Mouse (Mus musculus) monocyte, adult 2 months (primary cell): ENCODE data around the gene Ang.

ENCODE experiments used
- DNase-seq, 2 experiments: peaks; one replicate each; pipeline ENCODE4 v3.0.0; 2022; ENCODE audit warnings: low spot score in 2 of 2, low read depth in 1 of 2

Ang gene

DNA sequence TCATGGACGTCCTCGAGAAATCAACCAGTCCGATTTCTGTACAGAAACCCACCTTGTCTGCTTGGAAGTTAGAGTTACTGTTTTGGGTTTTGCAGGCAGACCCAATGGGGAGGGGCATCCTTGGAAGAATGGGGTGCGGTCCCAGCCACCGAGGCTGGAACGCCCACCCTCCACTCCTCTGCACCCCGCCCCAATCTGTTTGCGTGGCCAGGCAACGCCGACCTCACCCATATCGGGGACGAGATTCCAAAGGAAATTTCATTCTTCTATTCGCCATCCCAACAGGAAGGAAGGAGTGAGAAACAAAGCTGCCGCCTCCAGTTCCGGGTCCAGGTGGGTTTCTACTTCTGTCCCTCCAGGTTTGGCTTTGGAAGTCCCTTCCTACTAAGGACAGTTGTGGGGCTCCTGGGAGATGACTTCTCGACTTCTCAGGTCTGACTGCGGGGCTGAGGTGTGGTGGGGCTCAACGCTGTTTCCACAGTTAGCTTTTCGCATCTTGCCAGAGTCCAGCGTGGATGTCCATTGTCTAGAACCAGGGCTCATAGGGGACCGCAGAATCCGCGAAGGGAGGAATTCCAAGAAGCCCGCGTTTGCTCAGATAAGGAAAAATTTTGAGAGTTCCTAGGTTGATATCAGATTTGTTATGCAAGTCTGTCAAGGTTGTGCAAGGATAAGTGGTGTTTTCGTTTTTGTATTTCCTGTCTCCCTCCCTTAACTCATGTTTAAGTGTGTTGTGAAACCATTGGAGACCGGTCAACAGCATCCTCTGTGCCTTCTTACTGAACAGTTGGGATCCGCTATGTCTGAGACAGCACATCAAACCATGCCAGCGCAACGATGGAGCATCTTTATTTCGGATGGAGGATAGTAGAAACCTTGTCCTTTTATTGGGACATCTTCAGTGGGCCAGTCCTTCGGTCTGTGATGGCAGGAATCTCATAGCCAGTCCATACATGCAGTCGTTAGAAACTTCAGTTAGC lies at the start of gene Ang, which contains the start of gene Rnase4:
TSS of gene Ang (plus strand) at position 230 of the 980 bp plus-strand sequence.
TSS of gene Rnase4 (plus strand) at position 157 of the 980 bp plus-strand sequence.
- DNase-seq, result peak in 1 of 2 experiments; percentile 14

GRCm38 (mm10) chr14:51041769-51042168 lies 49.2 kb upstream of the Ang start, which contains the start of gene Rnase9:
TSS of gene Rnase9 (minus strand) at chr14:51041869.
- DNase-seq, result no peak

DNA sequence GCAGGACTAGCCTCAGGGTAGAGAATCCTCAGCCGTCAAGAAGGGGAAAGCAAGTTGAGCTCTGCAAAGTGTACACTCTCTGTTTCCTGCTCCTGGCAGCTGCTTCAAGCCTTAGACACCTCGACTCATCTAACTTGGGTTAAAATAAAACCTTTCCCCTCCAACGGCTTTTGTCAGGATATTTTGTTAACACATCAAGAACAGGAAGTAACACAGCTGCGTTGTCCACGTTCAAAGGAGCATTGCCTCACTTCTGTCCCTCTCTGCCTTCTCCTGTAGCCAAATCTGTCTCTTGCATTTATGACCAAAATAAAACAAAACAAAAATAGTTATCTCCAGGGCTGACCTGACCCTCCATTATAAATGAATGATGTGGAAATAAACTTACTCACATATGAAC lies 43.1 kb upstream of the Ang start:
- DNase-seq, result no peak

GRCm38 (mm10) chr14:51050063-51050462 lies 40.9 kb upstream of the Ang start, which contains the start of gene Rnase11:
TSS of gene Rnase11 (minus strand) at chr14:51050163.
- no peak for DNase-seq

DNA sequence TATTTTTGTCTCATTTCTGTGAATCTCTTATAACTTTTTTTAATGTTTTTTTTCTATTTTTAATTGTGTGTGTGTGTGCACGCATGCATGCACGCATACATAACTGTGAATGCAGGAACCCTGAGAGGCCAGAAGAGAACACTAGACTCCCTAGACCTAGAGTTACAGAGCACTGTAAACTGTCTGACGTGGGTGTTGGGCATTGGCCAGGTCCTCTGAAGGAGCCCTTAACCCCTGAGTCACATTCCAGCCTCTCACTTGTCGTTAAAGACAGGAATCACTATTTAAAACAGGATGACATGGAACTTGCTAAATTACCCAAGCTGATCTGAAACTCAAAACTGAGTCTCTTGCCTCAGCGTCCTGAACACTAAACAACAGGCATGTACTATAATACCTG lies 39.0 kb upstream of the Ang start:
- DNase-seq, result no peak

DNA sequence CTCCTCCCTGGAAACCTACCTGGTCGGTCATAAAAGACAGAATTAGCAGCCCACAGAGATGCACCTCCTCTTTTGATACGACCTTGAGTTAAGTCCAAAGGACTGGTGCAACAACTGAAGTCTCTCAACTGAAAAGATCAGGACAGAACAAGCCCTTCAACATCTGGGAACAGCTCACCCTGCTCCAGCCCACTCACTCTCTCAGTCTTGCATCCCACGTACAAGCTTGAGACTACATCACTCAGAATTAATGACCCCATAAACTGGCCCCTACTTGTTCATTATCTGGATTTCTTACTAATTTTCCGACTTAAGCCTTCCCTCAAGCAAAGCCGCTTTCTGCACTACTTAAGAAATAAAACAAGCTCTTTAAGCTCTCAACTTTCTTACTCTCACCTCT lies 37.8 kb upstream of the Ang start:
- DNase-seq, result no peak

- no peak for DNase-seq
Observed at GRCm38 (mm10) chr14:51054243-51055237, 36.4 kb upstream of the Ang start.

- no peak for DNase-seq
Observed at GRCm38 (mm10) chr14:51057401-51057831, 33.5 kb upstream of the Ang start, which contains the start of gene Rnase12. TSS of gene Rnase12 (minus strand) at chr14:51057661.

DNA sequence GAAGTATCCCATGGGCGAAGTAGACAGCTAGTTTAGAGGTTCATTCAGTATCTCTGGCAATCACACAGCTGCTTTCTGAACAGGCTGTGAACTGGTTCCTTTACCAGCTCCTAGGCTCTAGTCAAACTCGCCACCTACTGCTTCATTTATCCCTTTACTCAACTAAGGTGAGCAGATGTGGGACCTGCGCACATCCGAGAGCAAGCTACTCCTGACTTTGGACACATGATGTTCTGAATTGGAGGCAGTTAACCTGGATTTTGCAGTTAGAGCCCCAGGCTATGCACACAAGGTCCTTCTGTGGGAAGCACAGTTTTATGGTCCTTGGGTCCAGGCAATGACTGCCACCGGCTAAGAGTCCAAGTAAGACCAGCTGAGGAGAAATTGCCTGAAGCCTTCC lies 30.2 kb upstream of the Ang start:
- DNase-seq, result no peak

GRCm38 (mm10) chr14:51068956-51069355 lies 22.0 kb upstream of the Ang start:
- DNase-seq, result no peak

DNA sequence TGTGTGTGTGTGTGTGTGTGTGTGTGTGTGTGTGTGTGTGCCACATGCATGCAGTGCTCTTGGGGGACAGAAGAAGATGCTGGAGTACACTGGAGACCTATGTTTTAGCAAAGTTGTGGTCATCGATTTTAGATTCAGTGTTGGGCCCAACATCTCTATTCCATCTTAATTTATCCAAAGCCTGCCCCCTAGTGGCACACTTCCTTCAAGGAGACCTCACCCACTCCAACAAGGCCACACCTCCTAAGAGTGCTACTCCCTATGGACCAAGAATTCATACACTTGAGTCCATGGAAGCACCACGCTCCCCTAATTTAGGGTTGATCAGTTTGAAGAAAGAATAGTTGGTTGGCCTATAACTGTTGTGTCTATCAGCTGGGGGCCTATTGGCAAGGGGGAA lies 21.3 kb upstream of the Ang start:
- DNase-seq, result no peak

- no peak for DNase-seq
Observed at GRCm38 (mm10) chr14:51074335-51074734, 16.6 kb upstream of the Ang start, which contains the start of gene Olfr750. TSS of gene Olfr750 (minus strand) at chr14:51074435.

GRCm38 (mm10) chr14:51079180-51079579 lies 11.8 kb upstream of the Ang start:
- DNase-seq, result no peak

GRCm38 (mm10) chr14:51081035-51081434 lies 9.9 kb upstream of the Ang start:
- DNase-seq, result no peak

DNA sequence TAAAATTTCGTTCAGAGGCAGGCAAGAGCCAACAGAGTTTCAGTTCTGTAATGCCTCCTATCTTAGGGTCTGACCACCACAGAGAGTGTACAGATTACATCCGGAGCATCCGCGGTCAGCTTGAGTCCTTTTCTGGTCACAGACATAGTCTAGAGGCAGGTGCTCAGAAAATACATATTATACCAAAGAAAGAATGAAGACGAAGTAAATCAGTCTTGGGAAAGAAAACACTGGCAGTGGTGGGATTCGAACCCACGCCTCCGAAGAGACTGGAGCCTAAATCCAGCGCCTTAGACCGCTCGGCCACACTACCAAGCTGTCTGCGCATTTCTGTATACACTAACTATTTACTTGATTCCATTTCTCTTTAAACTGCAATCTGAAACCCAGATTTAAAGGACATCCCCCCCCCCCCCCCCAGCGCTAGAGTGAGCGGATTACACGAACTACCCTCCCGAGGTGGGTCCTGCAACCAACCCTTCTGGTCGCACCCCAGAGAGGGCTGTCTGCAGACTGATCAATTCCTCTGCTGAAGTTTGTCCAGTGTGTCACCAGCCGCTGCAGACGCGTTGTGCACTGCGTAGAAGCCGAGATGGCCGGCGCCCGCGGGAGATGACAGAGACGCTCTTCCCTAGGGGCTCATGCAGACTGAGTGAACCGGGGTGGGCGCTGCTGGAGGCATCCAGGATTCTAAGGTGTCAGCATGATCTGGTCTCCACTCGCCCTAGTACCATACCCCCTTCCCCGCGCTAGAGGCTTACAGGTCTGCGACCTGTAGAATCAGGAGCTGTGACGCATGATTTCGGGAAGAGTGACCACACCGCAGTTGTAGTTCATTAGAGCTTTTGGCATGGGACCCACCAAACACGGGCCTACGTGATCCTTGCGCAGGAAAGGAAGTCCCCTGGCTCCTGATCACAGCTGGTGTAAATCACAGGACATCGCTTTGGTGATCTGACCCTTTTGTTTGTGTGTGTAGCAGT lies 8.1 kb upstream of the Ang start:
- peak in 1 of 2 experiments; percentile 51 for DNase-seq

- DNase-seq, result no peak
Observed at GRCm38 (mm10) chr14:51083805-51084204, 7.1 kb upstream of the Ang start.

- DNase-seq, result no peak
Observed at GRCm38 (mm10) chr14:51085086-51085485, 5.9 kb upstream of the Ang start.

- DNase-seq, result no peak
Observed at GRCm38 (mm10) chr14:51085911-51086310, 5.0 kb upstream of the Ang start.

- no peak for DNase-seq
Observed at GRCm38 (mm10) chr14:51087762-51088161, 3.2 kb upstream of the Ang start.
